Mouse (Mus musculus) midbrain, embryonic 15.5 days (tissue): ENCODE data around the gene Myo15b. TPM values are rescaled to one million over a fixed set of nuclear protein-coding genes. Genes with fewer than 3 reads are reported as not detected.
A peak's percentile ranks its signal among the peaks of the same experiment; 100 is the strongest.

ENCODE experiments used
- ATAC-seq: fragments of 200-750 bp; cut with Nextera tagmentation; replicated peaks from 2 replicates; pipeline ENCODE4 v1.8.0; 2017; ENCODE audit warnings: moderate TSS enrichment
- H3K27ac ChIP-seq: fragments of 300-500 bp; sonication (generic); 2 replicates; pipeline ENCODE4 v1.5.1; 2015; ENCODE audit warnings: mild to moderate bottlenecking, inconsistent platforms
- H3K27me3 ChIP-seq: fragments of 300-500 bp; sonication (generic); replicated peaks from 2 replicates; pipeline ENCODE4 v1.6.1; 2015; ENCODE audit warnings: inconsistent platforms
- H3K36me3 ChIP-seq: fragments of 300-500 bp; sonication (generic); replicated peaks from 2 replicates; pipeline ENCODE4 v1.6.1; 2015; ENCODE audit warnings: inconsistent platforms
- H3K4me1 ChIP-seq: fragments of 300-500 bp; sonication (generic); 2 replicates; pipeline ENCODE4 v1.6.1; 2015; ENCODE audit warnings: inconsistent platforms
- H3K4me2 ChIP-seq: fragments of 300-500 bp; sonication (generic); 2 replicates; pipeline ENCODE4 v1.6.1; 2015; ENCODE audit warnings: inconsistent platforms, mild to moderate bottlenecking, moderate library complexity
- H3K4me3 ChIP-seq: fragments of 300-500 bp; sonication (generic); 2 replicates; pipeline ENCODE4 v1.5.1; 2015; ENCODE audit warnings: mild to moderate bottlenecking, inconsistent platforms
- H3K9ac ChIP-seq: fragments of 300-500 bp; sonication (generic); 2 replicates; pipeline ENCODE4 v1.6.1; 2015; ENCODE audit warnings: mild to moderate bottlenecking, inconsistent platforms
- H3K9me3 ChIP-seq: fragments of 300-500 bp; sonication (generic); 2 replicates; pipeline ENCODE4 v1.6.1; 2016; ENCODE audit warnings: inconsistent platforms
- WGBS: fragments of 180-500 bp; shearing (Covaris S2); methylation state at CpG from one replicate; pipeline ENCODE4 v1.1.7; 2015; ENCODE audit warnings: mixed read lengths; 5-methylcytosine and 5-hydroxymethylcytosine counted together
- polyA plus RNA-seq: library from polyadenylated mRNA; unstranded; fragments of >200 nt; fragmentation: Nextera tagmentation; extraction: Ambion mirVana; gene quantifications from 2 replicates; pipeline ENCODE4 v1.2.1, GENCODE M21; 2015

The Myo15b gene
- polyA plus RNA-seq, 1 experiment from 2014 or later: 0.10 TPM

DNA sequence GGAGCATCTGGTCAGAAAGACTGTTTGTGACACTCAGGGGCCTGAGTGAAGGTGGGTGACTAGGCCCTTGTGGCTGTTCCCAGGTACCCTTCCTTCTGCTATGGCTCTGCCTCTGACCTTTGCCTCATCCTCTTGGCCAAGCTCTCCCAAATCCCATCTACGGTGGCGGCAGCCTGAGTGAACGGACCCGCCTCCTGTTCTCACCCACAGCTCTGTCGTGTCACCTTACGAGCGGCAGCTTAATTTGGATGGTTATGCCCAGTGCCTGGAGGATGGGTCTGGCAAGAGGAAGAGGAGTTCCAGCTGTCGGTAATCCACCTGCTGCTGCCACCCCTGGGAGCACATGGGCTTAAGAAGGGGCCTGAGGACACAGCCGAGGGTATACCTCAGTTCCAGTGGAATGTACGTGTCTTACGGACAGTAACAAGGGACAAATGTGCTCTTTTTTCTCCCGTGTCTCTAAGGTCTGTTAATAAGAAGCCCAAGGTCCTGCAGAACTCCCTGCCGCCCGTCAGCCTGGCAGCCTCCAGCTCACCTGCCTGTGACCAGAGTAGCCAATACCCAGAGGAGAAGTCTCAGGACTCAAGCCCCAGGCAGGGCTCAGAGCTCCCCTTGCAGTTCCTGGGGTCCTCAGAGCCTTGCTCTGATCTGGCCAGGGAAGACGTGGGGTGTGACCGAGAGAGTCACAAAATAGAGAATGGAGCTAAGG is 38.1 kb upstream of the Myo15b start:
- Histone ChIP-seq H3K27ac (no peak overlapping the region), H3K36me3 (peaks cover 36% of the 10 kb centered on the region; the same call in 1 of the 2 replicates), H3K4me3 (no peak overlapping the region), H3K9ac (no peak overlapping the region), H3K4me1 (peaks cover 26% of the 10 kb centered on the region), H3K4me2 (no peak overlapping the region), H3K9me3 (no peaks in the 10 kb centered on the region), H3K27me3 (peaks cover 26% of the 10 kb centered on the region)
- 88% methylated on average over 16 of the region's 16 CpGs for WGBS
- ATAC-seq: no peak

DNA sequence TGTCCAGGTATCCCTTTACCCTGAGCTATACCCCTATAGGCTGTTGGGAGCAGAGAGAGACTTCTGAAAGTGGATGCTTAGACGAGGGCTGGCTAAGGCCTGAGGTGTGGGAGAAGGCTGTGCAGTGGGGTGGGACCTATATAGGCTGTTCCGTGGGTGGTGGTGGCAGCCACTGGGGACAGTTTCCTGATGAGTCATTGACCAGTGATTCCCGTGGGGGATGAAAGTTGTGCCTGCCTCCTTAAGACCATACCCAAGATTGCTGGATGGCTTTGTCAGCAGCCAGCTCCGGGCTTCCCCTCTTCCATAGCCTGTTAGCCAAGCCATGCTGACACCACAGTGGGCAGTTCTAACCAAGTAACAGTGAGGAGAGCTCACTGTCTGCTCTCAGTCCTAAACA is 37.2 kb upstream of the Myo15b start:
- Histone ChIP-seq H3K9me3 (no peaks in the 10 kb centered on the region), H3K9ac (no peak overlapping the region), H3K4me3 (no peak overlapping the region), H3K4me2 (no peak overlapping the region), H3K27me3 (peaks cover 35% of the 10 kb centered on the region), H3K27ac (no peak overlapping the region), H3K36me3 (peaks cover 36% of the 10 kb centered on the region; the same call in 1 of the 2 replicates), H3K4me1 (peaks cover 17% of the 10 kb centered on the region)
- 82% methylated on average over 4 of the region's 4 CpGs for WGBS
- no peak for ATAC-seq

DNA sequence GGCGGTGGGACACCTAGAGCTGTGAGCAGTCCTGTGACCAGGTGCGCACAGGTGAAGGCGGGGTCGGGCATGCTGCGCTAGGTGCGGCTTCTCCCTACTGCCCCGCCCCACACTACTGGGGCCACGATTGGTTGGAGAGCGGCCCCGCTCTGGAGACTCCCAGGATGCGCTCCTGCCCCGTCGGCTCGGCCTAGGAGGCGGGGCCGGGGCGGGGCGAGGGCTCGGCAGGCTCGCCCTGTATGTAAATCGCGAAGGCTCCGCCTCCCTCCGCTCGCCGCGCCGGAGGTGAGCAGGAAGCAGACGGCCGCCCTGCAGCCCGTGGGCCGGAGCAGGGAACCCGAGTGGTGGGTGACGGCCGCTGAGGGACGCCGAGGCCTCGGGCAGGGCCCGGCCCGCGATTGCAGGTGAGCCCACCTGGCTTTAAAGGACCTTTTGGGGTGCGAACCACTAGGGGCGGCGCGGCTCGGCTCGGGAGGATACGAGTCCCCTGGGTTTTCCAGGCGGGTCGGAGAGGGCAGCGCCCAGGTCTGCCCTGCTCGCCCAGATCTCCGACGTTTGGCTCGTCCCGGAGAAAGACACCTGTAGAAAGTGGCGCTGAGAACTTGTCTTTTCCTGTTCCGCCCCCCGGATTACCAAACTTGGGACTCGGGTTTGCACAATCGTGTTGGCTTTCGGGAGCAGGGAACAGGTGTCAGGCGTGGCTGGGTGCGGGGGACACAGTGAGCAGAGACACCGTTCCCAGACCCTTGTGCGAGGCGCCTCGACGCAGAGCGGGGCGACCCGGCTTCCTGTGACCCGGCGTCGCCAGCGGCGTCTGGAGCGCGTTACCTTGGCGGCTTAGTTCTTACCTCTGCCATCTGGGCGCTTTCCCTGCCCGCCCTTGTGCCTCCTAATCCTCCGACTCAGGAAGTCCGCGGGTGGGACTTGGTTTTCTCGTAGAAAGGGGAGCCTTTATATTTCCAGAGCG is 34.1 kb upstream of the Myo15b start, which contains the start of gene Llgl2:
Gene Llgl2 (plus strand): TSS at position 276 of the 967 bp plus-strand sequence.
- Histone ChIP-seq H3K4me3 (peak within 1 kb of the TSS; percentile 61), H3K27ac (no peak within 1 kb of the TSS), H3K9me3 (no peaks in the 10 kb centered on the region), H3K4me1 (peaks cover 14% of the 10 kb centered on the region), H3K27me3 (peaks cover 55% of the 10 kb centered on the region), H3K4me2 (peak within 1 kb of the TSS; percentile 98), H3K9ac (peak within 1 kb of the TSS; percentile 51), H3K36me3 (peaks cover 29% of the 10 kb centered on the region; the same call in 1 of the 2 replicates)
- under 1% methylated on average over 87 of the region's 87 CpGs for WGBS
- peak; percentile 84 for ATAC-seq

DNA sequence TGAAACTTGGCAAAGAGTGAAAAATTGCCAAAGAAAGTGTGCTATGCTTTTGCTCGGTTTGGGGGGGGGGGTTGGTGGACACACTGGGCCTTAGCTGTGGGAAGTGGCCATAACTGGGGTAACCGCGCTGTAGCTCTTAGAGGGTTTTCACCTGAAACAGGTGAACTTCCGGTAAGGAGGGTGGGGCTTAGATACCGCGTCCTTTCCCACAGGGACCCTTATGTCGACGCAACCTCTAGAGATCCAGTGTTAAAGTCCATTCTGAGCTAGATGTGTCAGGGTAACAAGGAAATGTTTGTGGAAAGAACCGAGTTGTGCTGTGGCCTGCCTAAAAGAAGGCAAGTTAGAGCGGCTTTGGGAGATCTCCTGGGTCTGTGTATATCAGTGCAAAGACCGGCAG is 33.4 kb upstream of the Myo15b start:
- Histone ChIP-seq H3K4me1 (peaks cover 14% of the 10 kb centered on the region), H3K4me3 (peak overlapping the region; percentile 61), H3K27me3 (peaks cover 57% of the 10 kb centered on the region), H3K9ac (no peak overlapping the region), H3K36me3 (peaks cover 27% of the 10 kb centered on the region; the same call in 1 of the 2 replicates), H3K9me3 (no peaks in the 10 kb centered on the region), H3K27ac (no peak overlapping the region), H3K4me2 (peak overlapping the region; percentile 98; the same call in 1 of the 2 replicates)
- no peak for ATAC-seq
- WGBS: 18% methylated on average over 11 of the region's 11 CpGs

DNA sequence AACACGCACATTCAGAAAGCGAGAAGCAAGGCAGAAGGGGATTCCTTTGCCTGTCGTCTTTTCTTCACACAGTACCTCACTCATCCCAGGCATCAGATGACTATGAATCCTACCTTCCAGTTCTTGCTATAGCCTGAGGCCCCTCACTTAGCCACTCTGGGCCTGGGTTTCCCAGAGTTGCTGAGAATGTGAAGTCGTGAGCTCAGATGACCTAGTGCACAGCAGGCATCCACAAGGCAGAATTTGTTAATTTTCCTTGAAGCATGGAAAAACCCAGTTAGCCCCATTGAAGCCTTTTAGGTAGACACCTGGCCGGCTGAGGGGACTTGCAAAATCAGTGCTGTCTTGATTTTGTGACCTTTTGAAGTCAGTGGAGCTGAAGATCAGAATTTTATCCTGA is 31.7 kb upstream of the Myo15b start:
- H3K9ac ChIP-seq: no peak overlapping the region

DNA sequence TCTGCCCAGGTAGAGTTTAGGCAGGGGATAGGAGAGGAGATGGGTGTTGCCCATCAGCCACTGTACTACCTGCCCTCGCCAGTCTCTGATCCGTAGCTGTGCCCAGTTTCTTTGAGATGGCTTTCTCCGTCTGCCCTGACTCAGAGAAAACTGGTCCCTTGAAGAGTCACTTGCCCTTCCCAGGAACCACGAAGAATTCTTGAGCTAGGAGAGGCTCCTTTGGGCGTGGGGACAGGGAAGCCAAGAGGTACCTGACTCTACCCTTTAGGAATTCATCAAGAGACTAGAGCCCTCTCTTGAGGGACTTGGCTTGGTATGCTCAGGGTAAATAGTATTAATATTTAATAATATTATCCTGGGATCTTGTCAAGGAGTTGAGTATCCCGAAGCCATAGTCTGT is 30.6 kb upstream of the Myo15b start:
- Histone ChIP-seq H3K4me3 (no peak overlapping the region), H3K9ac (no peak overlapping the region), H3K4me1 (peaks cover 14% of the 10 kb centered on the region), H3K4me2 (no peak overlapping the region), H3K9me3 (no peaks in the 10 kb centered on the region), H3K27me3 (peaks cover 61% of the 10 kb centered on the region), H3K36me3 (no peaks in the 10 kb centered on the region; the same call in 1 of the 2 replicates), H3K27ac (no peak overlapping the region)
- no peak for ATAC-seq
- WGBS: 88% methylated on average over 6 of the region's 6 CpGs

More for the DNA sequence above, 31.7 kb upstream of the Myo15b start:
- H3K27me3 ChIP-seq: peaks cover 64% of the 10 kb centered on the region
- WGBS: 49% methylated on average over 5 of the region's 5 CpGs
- H3K4me1 ChIP-seq: peaks cover 14% of the 10 kb centered on the region
- H3K4me3 ChIP-seq: no peak overlapping the region
- H3K36me3 ChIP-seq: peaks cover 11% of the 10 kb centered on the region; the same call in 1 of the 2 replicates
- H3K4me2 ChIP-seq: no peak overlapping the region
- no peak overlapping the region for H3K27ac ChIP-seq
- no peak for ATAC-seq
- no peaks in the 10 kb centered on the region for H3K9me3 ChIP-seq

DNA sequence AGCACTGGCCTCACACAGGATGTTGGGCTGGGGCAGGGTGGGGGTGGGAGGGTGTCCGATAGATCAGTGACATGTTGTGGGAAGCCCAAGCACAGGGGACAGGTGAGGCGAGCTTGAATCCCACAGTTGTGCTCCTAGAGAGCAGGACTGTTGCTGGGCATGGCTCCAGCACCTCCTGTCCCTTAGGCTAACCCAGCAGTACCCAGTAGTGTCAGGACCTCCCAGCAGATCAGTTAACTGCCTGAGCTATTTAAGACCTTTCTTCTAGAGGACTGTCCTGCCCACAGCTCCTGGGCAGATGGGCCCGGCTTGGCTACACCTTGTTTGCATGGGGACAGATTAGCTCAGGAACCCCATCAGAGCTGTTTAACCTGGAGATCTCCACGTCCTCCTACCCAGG is 29.2 kb upstream of the Myo15b start:
- Histone ChIP-seq H3K9ac (no peak overlapping the region), H3K27me3 (peaks cover 51% of the 10 kb centered on the region), H3K4me2 (no peak overlapping the region), H3K27ac (no peak overlapping the region), H3K4me3 (no peak overlapping the region), H3K4me1 (peaks cover 8% of the 10 kb centered on the region), H3K36me3 (no peaks in the 10 kb centered on the region), H3K9me3 (no peaks in the 10 kb centered on the region)
- 68% methylated on average over 4 of the region's 4 CpGs for WGBS
- no peak for ATAC-seq

DNA sequence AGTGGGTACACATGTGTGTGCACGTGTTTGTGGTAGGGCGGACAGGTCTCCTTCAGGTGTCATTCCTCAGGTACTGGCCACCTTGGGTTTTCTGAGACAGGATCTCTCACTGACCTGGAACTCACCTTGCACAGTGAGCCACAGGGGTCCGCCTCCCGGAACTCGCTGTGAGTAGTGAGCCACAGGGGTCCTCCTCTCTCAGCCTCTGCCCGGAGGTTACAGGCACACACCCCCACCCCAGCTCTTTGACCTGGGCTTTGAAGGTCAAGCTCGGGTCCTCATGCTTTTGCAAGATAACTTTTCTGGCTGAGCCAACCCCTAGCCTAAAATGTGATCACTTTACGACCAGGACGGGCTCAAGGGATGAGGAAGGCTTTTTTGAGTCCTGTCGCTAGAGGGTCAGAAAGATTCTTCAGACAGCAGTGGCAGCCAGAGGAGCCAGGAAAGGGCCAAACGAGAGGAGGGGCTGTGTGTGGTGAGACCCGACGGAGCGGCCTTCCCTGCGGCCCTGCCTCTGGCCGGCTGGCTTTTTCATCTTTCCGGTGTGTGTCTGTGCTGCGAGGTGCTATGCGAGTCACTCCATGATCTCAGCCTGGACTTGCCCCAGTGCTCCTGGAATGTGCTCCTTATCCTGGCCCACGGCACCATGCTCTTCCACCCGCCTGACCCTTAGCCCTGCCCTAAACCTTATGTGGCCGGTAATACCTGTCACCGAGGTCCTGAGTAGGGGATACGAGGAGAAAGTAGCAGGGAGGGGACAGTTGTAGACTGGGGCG is 27.5 kb upstream of the Myo15b start:
- no peak overlapping the region for H3K27ac ChIP-seq
- peaks cover 34% of the 10 kb centered on the region for H3K27me3 ChIP-seq
- ATAC-seq: no peak
- no peaks in the 10 kb centered on the region for H3K36me3 ChIP-seq
- no peak overlapping the region for H3K4me3 ChIP-seq
- H3K4me2 ChIP-seq: no peak overlapping the region
- no peaks in the 10 kb centered on the region for H3K4me1 ChIP-seq
- H3K9me3 ChIP-seq: no peaks in the 10 kb centered on the region
- no peak overlapping the region for H3K9ac ChIP-seq
- WGBS: 25% methylated on average over 25 of the region's 25 CpGs

DNA sequence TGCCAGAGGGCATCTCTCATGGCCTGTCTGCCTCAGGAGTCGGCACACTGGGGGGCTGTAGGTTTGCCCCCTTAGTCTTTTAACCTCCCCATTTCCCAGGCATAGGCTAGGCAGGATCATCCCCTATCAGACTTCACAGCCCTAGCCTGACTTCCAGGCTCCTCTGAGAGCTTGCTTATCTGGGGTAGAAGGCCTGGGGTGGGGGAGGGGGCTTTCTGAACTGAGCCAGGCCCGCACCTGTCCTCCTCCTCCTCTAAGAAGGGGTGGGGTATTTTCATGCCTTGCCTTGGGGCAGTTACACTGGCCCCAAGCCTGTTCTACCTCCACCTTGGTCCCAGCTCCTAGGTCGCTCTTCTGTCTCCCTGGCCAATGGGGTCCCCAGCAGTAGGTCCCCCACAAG is 26.7 kb upstream of the Myo15b start:
- no peaks in the 10 kb centered on the region for H3K36me3 ChIP-seq
- no peak overlapping the region for H3K9ac ChIP-seq
- H3K4me1 ChIP-seq: no peaks in the 10 kb centered on the region
- no peak overlapping the region for H3K4me2 ChIP-seq
- H3K27ac ChIP-seq: no peak overlapping the region
- H3K27me3 ChIP-seq: peaks cover 27% of the 10 kb centered on the region
- 54% methylated on average over 3 of the region's 3 CpGs for WGBS
- H3K4me3 ChIP-seq: no peak overlapping the region
- no peak for ATAC-seq
- no peaks in the 10 kb centered on the region for H3K9me3 ChIP-seq

DNA sequence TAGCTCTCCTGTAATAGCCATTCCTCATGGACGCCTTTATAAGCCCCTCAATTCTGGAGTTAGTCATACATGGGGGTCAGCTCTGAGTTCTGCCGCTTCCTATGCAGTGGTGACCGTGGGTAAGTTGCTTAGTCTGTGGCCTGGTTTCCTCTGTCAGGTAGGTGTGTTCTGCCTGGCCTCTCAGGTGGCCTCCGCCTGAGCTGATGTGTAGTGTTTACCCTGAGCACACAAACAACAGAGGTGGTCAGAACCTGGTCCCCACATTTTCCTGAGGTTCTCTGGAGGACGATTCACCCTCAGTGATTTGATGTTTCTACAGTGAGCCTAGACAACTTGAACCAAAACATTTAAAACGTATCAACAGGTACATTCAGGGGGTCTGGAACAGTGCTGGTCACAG is 26.1 kb upstream of the Myo15b start:
- Histone ChIP-seq H3K36me3 (no peaks in the 10 kb centered on the region), H3K4me3 (no peak overlapping the region), H3K27me3 (peaks cover 21% of the 10 kb centered on the region), H3K9ac (no peak overlapping the region), H3K4me2 (no peak overlapping the region), H3K27ac (no peak overlapping the region), H3K9me3 (no peaks in the 10 kb centered on the region), H3K4me1 (no peaks in the 10 kb centered on the region)
- no peak for ATAC-seq
- 69% methylated on average over 6 of the region's 6 CpGs for WGBS

DNA sequence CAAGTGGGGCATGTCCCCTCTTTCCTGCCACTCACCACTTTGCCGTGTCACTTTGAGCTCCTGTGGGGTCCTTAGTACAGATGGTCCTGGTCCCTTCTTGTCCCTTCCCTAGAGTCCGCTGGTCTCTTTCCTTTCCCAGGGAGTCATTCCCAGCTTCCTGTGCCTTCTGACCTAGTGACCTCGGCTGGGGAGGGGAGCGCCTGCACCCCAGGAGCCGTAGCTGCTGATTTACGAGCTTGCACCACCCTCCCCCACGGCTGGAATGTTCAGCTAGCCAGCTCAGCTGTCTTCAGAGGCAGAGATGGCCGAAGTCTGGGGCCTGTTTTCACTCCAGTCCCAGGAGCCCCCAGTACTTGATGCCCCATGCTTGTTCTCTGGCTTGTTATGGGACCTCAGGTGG is 25.7 kb upstream of the Myo15b start:
- H3K27me3 ChIP-seq: peaks cover 17% of the 10 kb centered on the region
- 20% methylated on average over 8 of the region's 8 CpGs for WGBS

More for the DNA sequence above, 25.7 kb upstream of the Myo15b start:
- Histone ChIP-seq H3K27ac (no peak overlapping the region), H3K4me2 (no peak overlapping the region), H3K36me3 (no peaks in the 10 kb centered on the region), H3K4me1 (no peaks in the 10 kb centered on the region), H3K4me3 (no peak overlapping the region), H3K9ac (no peak overlapping the region), H3K9me3 (no peaks in the 10 kb centered on the region)
- ATAC-seq: no peak
